Mouse (Mus musculus) thymus, postnatal 36 days (tissue): Measurements from ENCODE around the gene Arsg.

Experiments
- DNase-seq, 2 experiments: peaks; one replicate each; pipeline ENCODE4 v3.0.0; 2022; ENCODE audit warnings: mixed read lengths in 2 of 2

Arsg gene

DNA sequence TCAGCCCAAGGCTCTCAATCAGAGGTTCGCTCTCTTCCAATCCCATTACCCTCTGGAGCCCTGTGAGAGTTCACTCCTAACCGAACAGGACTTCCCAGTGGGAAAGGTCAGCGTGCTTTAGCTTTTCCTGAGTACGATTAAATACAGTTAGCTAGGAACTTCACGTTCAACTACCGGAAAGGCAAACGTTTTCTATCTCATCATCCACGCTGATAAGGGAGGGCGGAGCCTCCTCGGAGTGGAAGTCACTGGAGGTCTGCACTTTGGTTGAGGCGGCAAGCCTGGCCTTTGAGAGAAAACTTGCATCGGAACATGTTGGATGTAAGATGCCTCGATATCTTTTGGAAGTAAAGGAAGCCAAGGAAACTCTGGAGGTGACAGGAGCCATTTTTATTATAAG lies 113.8 kb downstream of the Arsg start:
- no peak for DNase-seq

GRCm38 (mm10) chr11:109587638-109588374 lies 114.6 kb downstream of the Arsg start:
- DNase-seq, result peak in 1 of 2 experiments; percentile 17

GRCm38 (mm10) chr11:109590012-109590411 lies 116.8 kb downstream of the Arsg start:
- no peak for DNase-seq

DNA sequence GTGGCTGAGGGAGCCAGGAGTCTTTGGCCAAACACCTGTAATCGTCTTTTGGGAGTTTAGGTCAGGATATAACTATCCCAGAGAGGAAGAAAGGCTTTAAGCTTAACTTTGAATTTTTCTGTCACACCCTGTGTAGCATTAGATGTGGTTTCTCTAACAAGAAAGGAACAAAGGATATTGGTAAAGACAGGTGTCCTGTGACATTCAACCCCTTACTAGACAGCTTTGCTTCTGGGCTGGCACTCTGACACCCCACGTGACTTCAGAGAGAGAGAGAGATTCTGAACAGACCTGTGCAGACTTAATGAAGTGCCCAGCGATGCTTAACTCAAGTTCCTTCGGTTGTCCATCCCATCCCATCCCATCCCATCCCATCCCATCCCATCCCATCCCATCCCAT lies 118.3 kb downstream of the Arsg start:
- DNase-seq, result no peak

DNA sequence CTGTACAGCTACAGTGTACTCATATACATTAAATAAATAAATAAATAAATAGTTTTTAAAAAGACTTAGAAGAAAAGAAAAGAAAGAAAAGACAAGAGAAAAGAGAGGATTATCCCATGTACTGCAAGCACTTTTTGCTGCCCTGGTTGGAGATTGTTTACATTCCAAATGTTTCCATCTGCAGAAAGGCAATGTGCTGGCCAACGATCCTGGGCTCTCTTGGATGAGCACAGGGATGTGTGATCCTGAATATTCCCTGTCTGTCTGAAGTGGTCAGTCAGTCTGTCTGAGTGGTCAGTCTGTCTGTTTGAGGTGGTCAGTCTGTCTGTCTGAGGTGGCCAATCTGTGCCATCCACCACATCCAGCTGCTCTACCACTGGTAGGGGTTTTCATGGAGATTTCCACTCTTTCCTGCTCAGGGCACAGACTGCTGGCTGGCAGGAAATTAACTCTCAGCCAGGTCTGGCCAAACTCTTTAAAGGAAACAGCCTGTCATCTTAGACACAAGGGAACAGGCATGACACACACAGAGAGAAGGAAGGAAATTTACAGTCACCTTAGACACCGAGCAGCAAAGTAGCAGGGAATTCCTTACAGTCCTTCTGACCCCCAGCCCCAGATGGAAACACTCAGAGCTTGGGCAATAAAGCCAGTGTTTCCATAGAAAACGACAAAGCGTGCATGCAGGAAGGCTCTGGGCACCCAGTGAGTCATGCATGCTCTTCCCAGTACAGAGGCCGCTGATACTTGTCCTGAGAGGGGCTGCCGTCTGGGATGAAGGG lies 120.2 kb downstream of the Arsg start:
- DNase-seq, result no peak

DNA sequence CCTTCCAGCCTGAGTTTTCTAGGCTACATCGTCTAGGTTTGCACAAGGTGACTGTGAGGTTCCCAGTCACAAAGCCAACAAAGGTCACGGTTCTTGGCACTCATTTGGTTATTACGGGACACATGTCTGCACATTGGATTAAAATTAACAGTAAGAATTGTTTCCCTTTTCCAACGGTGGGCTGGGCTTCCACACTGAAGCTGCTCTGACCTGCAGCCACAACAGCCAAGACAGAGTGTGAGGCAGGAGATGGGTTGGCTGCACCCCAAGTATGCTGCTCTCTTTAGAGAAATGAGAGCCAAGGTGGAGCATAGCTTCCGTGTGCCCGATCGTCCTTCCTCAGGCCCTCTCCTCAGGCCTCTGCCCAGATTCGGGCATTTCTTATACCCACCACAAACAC lies 121.6 kb downstream of the Arsg start:
- DNase-seq, result no peak

- no peak for DNase-seq
Measured at GRCm38 (mm10) chr11:109598778-109599570, 125.8 kb downstream of the Arsg start.

DNA sequence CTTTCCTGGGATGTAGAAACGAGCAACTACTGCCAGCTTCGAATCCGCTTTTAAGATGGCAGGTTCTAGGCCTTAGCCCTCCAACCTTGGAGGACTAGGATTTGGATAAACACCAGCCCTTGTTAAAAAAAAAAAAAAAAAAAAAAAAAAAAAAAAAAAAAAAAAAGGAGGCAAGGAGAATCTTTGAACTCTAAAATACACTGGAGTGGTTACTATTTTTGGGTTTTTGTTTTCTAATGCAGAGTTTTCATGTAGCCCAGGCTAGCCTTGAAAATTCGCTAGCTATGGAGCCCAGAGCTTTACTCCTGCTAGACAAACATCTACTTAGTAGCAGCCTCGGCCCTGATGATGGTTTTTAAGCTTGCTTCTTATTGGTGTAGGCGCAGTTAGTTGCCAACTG lies 134.4 kb downstream of the Arsg start:
- DNase-seq, result no peak

DNA sequence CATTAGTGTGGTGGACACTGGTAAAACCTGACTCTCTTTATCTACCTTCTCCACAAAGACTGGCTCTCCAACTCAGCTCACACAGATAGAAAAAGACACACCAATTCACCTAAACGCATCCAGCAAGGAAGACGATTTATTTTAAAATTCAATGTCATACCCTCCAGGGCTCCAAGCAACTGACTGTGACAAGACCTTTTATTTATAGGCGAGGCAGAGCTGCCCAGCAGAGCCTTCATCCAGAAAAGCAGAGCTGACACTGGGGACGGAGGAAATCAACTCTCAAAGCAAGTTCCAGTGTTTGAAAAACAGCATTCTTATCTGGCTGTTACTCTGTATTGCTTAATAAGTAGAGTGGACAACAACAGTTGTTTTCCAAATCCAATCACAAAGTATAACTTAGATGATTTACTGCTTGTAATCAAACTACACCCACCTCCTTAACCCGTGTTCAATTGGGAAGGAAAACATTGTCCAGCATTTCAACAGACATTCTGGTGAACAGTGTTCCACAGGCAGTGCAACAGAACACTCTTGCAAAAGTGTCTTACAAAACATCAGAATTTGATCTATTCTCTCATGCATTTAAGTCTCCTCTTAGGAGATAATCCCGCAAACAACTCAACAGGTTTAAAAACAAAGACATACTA lies 135.9 kb downstream of the Arsg start:
- DNase-seq, result no peak

DNA sequence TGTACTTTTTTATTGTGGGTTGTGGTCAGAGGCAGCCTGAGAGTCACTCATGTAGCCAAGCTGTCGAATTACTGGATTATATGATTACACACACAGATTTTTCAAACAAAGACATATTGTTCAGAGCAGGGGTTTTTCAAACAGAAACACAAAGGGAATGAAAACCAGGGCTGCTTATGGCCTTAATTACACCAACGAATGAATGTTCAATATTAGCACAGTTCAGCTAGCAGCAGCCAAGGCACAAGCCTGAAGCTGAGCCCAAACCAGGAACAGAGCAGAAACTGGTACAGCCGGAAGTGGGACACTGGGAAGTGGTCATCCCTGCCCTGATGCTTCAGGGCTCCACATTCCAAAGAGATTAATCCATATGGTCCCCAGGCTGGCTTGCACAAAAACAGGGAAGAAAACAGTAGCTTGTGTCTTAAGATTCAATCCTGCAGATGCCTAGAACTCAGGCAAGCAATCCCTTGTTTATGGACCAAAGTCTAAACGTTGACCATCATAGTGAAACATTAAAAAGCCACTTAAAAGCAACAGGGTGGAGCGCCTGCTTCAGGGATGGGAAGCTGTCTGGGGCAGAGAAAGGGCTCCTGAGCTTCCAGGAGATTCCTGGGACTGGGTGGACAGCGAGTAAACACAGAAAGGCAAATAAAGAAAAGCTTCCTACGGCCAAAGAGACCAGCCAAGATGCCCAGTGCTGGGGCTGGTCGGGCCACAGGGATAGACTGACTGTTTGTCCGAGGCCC lies 137.0 kb downstream of the Arsg start:
- DNase-seq, result no peak

GRCm38 (mm10) chr11:109610795-109611302 lies 137.7 kb downstream of the Arsg start:
- DNase-seq, result no peak

DNA sequence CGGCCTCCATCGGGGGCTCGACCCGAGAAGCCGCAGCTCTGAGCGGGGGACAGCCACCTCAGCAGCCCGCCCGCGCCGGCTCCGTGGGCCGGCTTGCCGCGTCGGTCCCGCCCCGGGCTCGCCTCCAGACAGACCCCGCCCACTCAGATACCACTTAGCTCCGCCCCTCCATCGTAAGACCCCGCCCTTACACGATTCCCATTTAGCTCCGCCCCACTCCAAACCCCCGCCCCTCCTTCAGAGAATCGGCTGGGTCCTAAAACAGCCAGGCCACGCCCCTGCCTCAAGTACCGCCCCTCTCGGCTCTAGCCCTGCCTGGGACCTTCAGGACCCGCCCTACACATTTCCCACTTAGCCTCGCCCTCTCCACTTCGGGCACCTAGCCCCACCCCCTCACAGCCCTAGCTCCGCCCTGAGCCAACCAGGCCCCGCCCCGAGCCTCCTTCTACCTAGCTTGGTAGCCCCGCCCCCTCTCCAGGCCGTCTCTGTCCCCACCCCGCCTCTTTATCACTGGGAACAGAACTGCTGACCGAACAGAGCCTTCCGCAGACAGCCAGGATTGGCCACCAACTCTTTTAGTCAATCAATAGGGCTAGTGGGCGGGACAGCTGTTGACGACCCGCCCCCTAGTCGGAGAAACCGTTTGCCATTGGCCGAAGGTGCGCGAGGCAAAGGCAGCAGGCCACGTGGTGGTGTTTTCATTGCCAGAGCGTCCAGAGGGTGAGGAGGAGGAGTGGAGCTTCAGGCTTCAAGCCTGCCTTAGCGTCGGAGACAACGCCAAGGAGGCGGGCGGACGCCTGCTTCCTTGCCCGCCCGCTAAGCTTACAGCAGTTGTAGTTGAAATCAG lies 138.4 kb downstream of the Arsg start, which contains the start of gene Wipi1:
Gene Wipi1, minus strand, starts transcription at position 665 of the 847 bp plus-strand sequence.
- peak; percentile 90 to 92 for DNase-seq

DNA sequence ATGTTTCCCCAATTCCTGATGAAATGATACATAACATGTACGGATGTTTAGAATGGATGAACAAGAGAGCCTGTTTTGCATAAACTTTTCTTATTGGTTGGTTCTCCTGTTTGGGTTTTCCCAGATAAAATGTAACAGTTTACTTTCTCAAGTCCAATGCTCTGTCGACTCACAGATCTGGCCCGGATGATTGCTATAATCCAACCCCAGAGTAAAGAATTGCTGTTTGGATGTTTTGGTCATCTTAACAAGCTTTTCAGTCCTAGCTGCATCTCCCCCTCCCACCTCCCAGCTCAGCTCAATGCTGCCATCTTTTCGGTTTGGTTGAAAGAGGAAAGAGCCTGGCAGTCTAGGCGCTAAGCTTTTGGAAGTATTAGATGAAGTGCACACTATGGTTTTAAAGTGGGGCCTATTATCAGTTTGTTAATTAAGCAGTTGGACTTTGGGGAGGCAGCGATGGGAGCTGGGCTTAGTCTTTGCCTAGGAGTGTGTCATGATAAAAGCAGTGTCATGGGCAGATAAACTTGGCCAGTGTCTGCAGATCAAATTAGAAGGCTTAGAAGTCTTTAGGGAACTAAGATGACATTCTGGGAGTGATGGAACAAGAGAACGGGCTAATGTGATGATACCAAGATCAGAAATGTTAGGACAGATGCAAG lies 139.8 kb downstream of the Arsg start:
- no peak for DNase-seq

DNA sequence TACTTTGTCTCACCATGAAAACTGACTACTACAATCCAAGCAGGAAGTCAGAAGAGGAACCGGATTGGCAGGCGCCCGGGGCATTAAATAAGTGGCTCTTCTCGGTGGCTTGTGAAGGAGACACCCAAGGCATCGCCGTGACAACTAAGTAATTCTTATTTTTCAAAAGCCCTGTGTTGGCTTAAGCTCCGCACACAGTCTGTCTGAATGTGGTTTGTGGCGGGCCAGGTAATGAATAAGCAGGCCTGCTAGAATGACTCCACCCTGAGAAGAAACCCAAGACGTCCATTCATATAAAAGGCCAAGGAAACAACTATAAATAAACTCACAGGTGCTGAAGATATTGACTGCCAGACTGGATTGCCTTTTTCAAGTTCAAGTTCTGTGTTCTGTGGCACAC lies 142.1 kb downstream of the Arsg start:
- no peak for DNase-seq

DNA sequence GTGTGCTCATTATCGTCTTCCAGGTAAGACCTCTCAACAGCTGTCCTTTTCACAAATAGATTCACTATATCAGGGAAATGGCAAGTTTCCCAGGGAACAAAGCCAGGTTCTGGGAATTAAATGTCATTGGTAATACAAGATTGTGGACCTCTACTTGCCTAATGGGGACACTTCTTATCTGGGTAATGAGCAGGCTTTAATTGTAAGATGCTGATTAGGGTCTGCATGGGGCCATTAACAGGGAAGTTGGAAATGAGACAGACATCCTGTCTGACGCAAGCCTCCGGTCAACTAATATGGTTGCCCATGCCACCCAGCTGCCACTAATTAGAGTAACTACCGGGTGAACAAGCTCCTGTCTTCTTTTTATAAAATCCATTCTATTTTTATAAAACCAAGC lies 143.2 kb downstream of the Arsg start:
- no peak for DNase-seq

- DNase-seq, result no peak
Measured at GRCm38 (mm10) chr11:109616766-109617165, 143.6 kb downstream of the Arsg start.

GRCm38 (mm10) chr11:109619055-109619454 lies 145.9 kb downstream of the Arsg start:
- DNase-seq, result peak; percentile 44 to 54

GRCm38 (mm10) chr11:109620356-109620755 lies 147.2 kb downstream of the Arsg start:
- DNase-seq, result no peak

DNA sequence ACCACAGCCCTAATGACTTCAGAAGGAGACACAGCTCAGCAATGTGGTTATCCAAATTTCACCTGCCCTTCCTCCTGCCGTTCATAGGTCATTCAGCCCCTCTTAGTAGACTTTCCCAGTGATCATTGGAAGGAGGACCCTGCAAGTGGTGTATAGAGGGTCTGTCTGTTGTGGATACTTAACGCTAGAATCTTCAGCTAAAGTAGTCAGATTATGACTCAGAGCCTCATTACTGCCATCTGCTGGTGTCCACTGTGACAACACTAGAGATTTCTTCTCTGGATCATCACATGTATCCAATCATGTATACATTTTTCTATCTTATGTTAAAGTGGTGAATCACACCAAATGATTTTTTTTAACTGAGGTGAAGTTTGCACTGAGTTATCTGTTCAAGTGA lies 148.0 kb downstream of the Arsg start:
- DNase-seq, result peak in 1 of 2 experiments; percentile 29

DNA sequence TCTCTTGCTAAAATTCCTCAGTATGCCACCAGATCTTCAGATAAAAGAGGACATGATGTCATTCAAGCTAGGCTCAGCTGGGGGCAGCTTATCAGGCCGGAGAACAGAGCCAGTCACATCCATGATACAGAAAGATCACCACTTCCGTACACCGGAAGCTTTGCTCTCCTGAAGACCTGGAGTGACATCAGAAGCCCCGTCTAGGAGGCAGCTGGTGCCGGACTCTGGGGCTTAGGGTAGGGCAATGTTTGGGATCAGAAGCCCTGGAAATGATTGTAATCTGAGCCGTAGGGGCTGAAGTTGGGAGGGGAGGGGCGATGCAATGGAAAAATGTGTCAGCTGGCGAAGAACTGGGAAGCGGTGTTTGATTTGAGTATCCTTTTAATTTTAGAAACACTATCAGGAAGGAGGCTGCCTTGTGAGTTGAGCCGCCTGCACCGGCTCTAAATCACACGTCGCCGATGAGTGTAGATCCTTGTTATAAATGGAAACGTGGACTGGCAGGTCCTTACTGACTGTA lies 149.4 kb downstream of the Arsg start:
- no peak for DNase-seq
